Mouse (Mus musculus) neural tube, embryonic 12.5 days (tissue): Measurements from ENCODE around the gene E2f4. TPM values are rescaled to one million over a fixed set of nuclear protein-coding genes. Genes with fewer than 3 reads are reported as not detected.

Experiments
- ATAC-seq: fragments of 200-750 bp; cut with Nextera tagmentation; 2 replicates; pipeline ENCODE4 v1.8.0; 2017; ENCODE audit warnings: low read depth, mild to moderate bottlenecking, moderate TSS enrichment, moderate library complexity; ENCODE audit not compliant: low FRiP score
- H3K27ac ChIP-seq: fragments of 300-500 bp; sonication (generic); 2 replicates; pipeline ENCODE4 v1.5.1; 2016
- H3K27me3 ChIP-seq: fragments of 300-500 bp; sonication (generic); replicated peaks from 2 replicates; pipeline ENCODE4 v1.6.1; 2016; ENCODE audit warnings: mild to moderate bottlenecking
- H3K36me3 ChIP-seq: fragments of 300-500 bp; sonication (generic); 2 replicates; pipeline ENCODE4 v1.6.1; 2016; ENCODE audit warnings: mild to moderate bottlenecking
- H3K4me1 ChIP-seq: fragments of 300-500 bp; sonication (generic); 2 replicates; pipeline ENCODE4 v1.6.1; 2016
- H3K4me2 ChIP-seq: fragments of 300-500 bp; sonication (generic); replicated peaks from 2 replicates; pipeline ENCODE4 v1.6.1; 2016; ENCODE audit warnings: mild to moderate bottlenecking
- H3K4me3 ChIP-seq: fragments of 300-500 bp; sonication (generic); 2 replicates; pipeline ENCODE4 v1.5.1; 2016
- H3K9ac ChIP-seq: fragments of 300-500 bp; sonication (generic); 2 replicates; pipeline ENCODE4 v1.6.1; 2016; ENCODE audit warnings: mild to moderate bottlenecking
- H3K9me3 ChIP-seq: fragments of 300-500 bp; sonication (generic); 2 replicates; pipeline ENCODE4 v1.6.1; 2016; ENCODE audit warnings: mild to moderate bottlenecking
- WGBS: fragments of 180-500 bp; shearing (Covaris S2); methylation state at CpG from one replicate; pipeline ENCODE4 v1.1.7; 2016; 5-methylcytosine and 5-hydroxymethylcytosine counted together
- polyA plus RNA-seq: library from polyadenylated mRNA; unstranded; fragments of >200 nt; fragmentation: Nextera tagmentation; extraction: Ambion mirVana; gene quantifications from 2 replicates; pipeline ENCODE4 v1.2.1, GENCODE M21; 2016

The E2f4 gene
- polyA plus RNA-seq, 1 experiment from 2014 or later: 75.6 TPM

DNA sequence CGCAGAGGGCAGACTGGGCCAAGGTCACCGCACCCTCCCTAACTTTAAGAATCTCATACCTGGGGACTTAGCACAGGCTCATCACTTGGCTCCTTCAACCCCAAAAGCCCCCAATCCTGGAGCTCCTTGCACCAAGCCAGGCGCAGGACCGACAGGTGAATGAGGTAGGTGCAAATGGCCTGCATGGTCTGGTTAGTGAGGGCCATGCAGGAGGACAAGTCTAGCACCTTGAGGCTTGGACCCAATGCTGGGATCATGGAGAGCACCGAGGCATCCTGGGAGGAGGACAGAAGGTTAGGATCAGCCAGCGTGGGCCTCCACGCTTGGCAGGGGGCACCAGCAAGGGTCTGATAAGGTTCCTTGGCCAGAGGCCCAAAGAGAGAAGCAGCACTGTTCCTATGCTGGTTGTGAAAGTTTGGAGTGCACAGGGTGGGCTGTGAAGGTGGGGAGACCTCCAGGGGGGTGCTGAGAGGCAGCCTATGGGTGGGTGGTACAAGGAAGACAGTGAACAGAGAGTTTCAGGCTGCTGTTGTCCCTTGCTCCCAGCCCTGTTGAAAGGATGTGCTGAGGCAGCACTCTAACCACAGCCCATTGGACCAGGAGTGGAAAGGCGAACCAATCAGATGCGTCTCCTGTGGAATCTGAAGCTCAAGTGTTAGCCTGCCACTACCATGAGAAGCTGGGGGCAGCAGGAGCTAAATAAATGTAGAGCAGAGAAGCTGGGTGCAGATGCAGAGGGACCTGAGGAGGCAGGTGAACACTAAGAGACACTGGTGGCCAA, 16.3 kb downstream of the E2f4 start:
- Histone ChIP-seq H3K27me3 (no peaks in the 10 kb centered on the region), H3K4me1 (no peaks in the 10 kb centered on the region), H3K27ac (no peak overlapping the region), H3K9me3 (no peaks in the 10 kb centered on the region), H3K9ac (no peak overlapping the region), H3K4me2 (no peak overlapping the region), H3K4me3 (no peak overlapping the region), H3K36me3 (peaks cover 77% of the 10 kb centered on the region)
- WGBS: 86% methylated on average over 9 of the region's 9 CpGs
- no peak for ATAC-seq

- no peak overlapping the region for H3K4me2 ChIP-seq
- peaks cover 65% of the 10 kb centered on the region for H3K36me3 ChIP-seq
- no peak overlapping the region for H3K27ac ChIP-seq
- H3K27me3 ChIP-seq: no peaks in the 10 kb centered on the region
- WGBS: 91% methylated on average over 18 of the region's 18 CpGs
- H3K9ac ChIP-seq: no peak overlapping the region
- H3K4me1 ChIP-seq: no peaks in the 10 kb centered on the region
- no peak overlapping the region for H3K4me3 ChIP-seq
- ATAC-seq: no peak
- no peaks in the 10 kb centered on the region for H3K9me3 ChIP-seq
These were observed 17.8 kb downstream of the E2f4 start for GRCm38 (mm10) chr8:105315073-105315769.

DNA sequence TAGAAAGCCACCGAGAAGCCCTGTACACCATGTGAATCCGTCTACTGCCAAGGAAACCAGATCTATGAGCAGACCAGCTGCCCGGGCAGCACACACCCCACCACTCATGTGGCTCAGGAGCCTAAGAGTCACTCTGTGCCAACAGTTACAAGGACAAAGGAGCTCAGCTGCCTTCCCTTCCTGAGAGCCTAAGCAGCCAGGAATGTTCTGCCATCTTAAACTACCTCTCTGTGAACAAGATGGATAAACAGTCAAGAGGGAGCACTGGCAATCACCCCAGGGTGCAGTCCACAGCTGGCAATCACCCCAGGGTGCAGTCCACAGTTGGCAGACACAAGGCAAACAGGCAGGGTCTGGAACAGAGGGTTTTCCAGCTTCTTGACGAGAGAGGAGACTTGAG, 20.5 kb downstream of the E2f4 start:
- Histone ChIP-seq H3K9me3 (no peaks in the 10 kb centered on the region), H3K4me2 (no peak overlapping the region), H3K4me1 (no peaks in the 10 kb centered on the region), H3K4me3 (no peak overlapping the region), H3K9ac (no peak overlapping the region), H3K27me3 (no peaks in the 10 kb centered on the region), H3K27ac (no peak overlapping the region), H3K36me3 (peaks cover 56% of the 10 kb centered on the region)
- ATAC-seq: no peak
- 87% methylated on average over 4 of the region's 4 CpGs for WGBS

DNA sequence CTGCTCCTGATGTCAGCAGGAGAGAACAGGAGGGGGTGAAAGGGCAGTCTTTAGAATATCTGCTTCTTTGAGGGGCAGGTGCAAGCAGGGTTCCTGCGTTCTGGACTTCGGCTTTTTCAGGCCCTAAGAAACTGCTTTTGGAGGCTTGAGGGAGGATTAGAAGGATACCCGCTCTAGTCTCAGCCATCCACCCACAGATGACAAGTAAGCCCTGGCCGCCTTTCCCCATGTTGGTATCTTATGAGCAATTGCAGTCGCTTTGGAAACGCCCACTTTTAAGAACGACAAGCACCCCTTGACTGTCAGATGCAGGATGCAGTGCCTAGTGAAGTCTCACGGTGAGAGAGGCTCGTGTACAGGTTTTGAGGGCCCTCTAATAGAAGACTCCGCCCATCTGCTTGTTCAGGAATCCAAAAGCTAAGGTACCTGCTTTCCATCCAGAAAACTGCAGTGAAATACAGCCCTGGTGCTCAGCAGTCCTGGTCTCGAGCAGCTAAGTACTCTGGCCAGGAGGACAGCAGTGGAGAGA, 21.3 kb downstream of the E2f4 start:
- Histone ChIP-seq H3K9ac (no peak overlapping the region), H3K4me3 (no peak overlapping the region), H3K4me1 (no peaks in the 10 kb centered on the region), H3K27me3 (no peaks in the 10 kb centered on the region), H3K36me3 (peaks cover 53% of the 10 kb centered on the region), H3K4me2 (no peak overlapping the region), H3K27ac (no peak overlapping the region), H3K9me3 (no peaks in the 10 kb centered on the region)
- 84% methylated on average over 11 of the region's 11 CpGs for WGBS
- no peak for ATAC-seq

DNA sequence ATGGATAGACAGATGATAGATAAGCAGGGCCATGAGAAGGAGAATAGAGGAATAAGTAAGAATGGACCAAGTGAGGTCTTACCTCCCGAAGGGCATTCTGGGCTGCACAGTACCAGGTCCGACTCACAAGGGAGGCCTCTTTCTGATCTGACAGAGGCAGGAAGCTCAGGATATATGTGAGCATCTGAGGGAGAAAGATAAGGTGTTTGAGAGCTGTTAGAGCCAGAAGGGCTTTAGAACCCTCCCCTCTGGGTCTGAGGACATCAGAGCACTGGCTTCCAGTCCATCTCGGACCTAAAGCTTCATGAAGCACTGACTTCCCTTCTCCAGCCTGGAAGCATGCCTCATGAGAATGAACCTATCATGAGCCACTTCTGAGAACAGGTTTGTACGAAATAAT, 25.7 kb downstream of the E2f4 start:
- Histone ChIP-seq H3K9me3 (no peaks in the 10 kb centered on the region), H3K9ac (no peak overlapping the region), H3K27ac (no peak overlapping the region), H3K36me3 (peaks cover 21% of the 10 kb centered on the region), H3K4me1 (peaks cover 21% of the 10 kb centered on the region), H3K27me3 (no peaks in the 10 kb centered on the region), H3K4me3 (no peak overlapping the region), H3K4me2 (no peak overlapping the region)
- no peak for ATAC-seq
- WGBS: 94% methylated on average over 4 of the region's 4 CpGs

DNA sequence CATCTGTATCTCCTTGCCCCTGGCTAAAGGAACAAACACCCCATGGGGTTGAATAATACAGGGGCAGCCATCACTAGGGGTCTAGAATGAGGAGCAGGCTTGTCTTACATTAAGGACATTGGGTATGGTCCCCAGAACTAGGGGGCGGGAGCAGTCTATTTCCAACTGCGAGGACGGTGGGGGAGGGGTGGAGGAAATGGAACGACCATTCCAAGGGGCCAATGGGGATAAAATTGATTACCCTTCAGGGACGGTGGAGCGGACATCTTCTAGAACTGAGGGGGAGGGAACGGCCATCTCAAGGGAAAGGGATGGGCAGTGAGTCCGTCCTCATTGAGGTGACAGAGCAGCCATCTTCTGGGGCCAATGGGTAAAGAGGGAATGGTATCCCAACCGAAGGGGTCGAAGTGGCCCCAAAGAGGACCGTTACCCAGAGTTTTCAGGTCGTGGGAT, 28.2 kb downstream of the E2f4 start:
- ATAC-seq: peak; percentile 68
- peaks cover 21% of the 10 kb centered on the region for H3K4me1 ChIP-seq
- peak overlapping the region; percentile 80 for H3K9ac ChIP-seq
- H3K4me2 ChIP-seq: peak overlapping the region; percentile 82
- under 1% methylated on average over 12 of the region's 12 CpGs for WGBS
- H3K27ac ChIP-seq: 0 out of 2 replicates have a peak overlapping the region, but pooled peaks have one; percentile 43
- H3K4me3 ChIP-seq: peak overlapping the region; percentile 70
- no peaks in the 10 kb centered on the region for H3K27me3 ChIP-seq
- H3K36me3 ChIP-seq: peaks cover 41% of the 10 kb centered on the region
- no peaks in the 10 kb centered on the region for H3K9me3 ChIP-seq

DNA sequence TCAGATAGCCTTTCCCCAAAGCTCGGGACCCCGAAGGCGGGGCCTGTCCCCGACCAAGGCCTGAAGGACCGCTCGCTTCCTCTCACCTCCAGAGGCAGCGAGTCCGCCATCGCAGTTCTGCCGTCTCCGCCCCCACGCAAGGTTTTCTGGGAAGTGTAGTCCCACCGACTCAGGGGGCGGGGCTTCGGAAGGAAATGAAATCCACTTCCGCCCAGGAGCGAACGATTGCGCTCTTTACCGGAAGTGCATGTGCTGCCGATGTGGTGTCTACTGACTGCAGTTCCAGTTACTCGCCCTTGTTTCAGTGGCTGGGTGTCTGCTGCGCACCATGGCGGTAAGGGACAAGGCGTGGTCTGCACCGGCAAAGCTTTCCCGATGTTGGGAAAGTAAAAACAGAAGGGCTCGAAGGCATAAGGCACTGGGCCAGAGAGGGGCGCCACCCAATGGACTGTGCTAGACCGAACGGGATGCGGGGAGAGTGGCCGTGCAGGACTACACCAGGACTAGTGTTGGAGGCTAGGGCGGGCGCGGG, 28.7 kb downstream of the E2f4 start, which contains the start of the genes Lrrc29 and Tmem208:
Lrrc29 (minus strand) TSS at position 138 of the 532 bp plus-strand sequence.
Tmem208 (plus strand) TSS at position 214 of the 532 bp plus-strand sequence.
- Histone ChIP-seq H3K4me1 (peaks cover 21% of the 10 kb centered on the region), H3K4me2 (peak within 1 kb of the TSS; percentile 82), H3K27me3 (no peaks in the 10 kb centered on the region), H3K36me3 (peaks cover 46% of the 10 kb centered on the region), H3K9me3 (no peaks in the 10 kb centered on the region), H3K4me3 (peak within 1 kb of the TSS; percentile 70), H3K27ac (0 out of 2 replicates have a peak within 1 kb of the TSS, but pooled peaks have one; percentile 43), H3K9ac (peak within 1 kb of the TSS; percentile 80)
- WGBS: under 1% methylated on average over 36 of the region's 36 CpGs
- peak; percentile 92 for ATAC-seq

DNA sequence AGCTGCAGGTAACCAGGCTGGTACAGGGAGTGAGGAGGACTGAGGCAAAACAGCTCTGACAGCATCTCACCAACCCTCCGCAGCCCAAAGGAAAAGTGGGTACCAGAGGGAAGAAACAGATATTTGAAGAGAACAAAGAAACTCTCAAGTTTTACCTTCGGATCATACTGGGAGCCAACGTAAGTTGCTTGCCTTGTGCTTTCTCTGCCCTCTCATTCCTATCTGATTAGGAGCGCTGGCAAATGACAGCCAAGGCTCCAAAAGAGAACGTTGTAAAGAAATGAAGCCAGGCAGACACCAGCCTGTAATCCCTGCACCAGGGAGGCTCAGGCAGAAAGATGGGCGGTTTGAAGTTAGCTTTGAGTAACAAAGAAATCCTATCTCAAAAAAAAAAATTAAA, 29.5 kb downstream of the E2f4 start:
- no peak for ATAC-seq
- no peak overlapping the region for H3K27ac ChIP-seq
- H3K4me2 ChIP-seq: peak overlapping the region; percentile 82
- H3K4me1 ChIP-seq: peaks cover 21% of the 10 kb centered on the region
- WGBS: 49% methylated on average over 6 of the region's 6 CpGs
- peak overlapping the region; percentile 71 for H3K9ac ChIP-seq
- H3K9me3 ChIP-seq: no peaks in the 10 kb centered on the region
- H3K36me3 ChIP-seq: peaks cover 54% of the 10 kb centered on the region
- H3K4me3 ChIP-seq: peak overlapping the region; percentile 70
- no peaks in the 10 kb centered on the region for H3K27me3 ChIP-seq

GRCm38 (mm10) chr8:105330325-105330724, 32.9 kb downstream of the E2f4 start:
- Histone ChIP-seq H3K9ac (no peak overlapping the region), H3K36me3 (peaks cover 62% of the 10 kb centered on the region), H3K4me1 (peaks cover 11% of the 10 kb centered on the region), H3K27ac (no peak overlapping the region), H3K9me3 (no peaks in the 10 kb centered on the region), H3K4me2 (no peak overlapping the region), H3K4me3 (no peak overlapping the region), H3K27me3 (no peaks in the 10 kb centered on the region)
- no peak for ATAC-seq
- WGBS: 96% methylated on average over 12 of the region's 12 CpGs

DNA sequence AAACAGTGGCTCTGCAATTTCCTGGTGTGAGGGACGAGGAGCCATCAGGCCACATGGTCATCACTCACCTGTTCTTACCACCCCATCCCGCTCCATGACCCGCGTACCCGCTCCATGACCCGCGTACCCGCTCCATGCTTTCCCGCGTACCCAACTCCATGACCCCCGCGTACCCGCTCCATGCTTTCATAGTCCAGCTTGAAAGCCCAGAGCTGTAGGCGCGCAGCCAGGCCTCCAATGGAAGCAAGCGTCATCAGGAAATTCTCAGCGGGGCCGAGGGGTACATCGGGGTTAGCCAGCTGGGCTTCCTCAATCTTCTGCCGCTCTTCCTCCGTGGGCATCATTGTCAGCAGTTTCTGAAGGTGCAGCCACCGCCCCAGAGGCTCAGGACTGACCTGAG, 34.0 kb downstream of the E2f4 start:
- H3K4me3 ChIP-seq: no peak overlapping the region
- H3K27ac ChIP-seq: no peak overlapping the region
- H3K4me1 ChIP-seq: peaks cover 10% of the 10 kb centered on the region
- H3K27me3 ChIP-seq: no peaks in the 10 kb centered on the region
- no peaks in the 10 kb centered on the region for H3K9me3 ChIP-seq
- WGBS: 95% methylated on average over 22 of the region's 22 CpGs
- 0 out of 2 replicates have a peak overlapping the region, but pooled peaks have one; percentile 17 for H3K9ac ChIP-seq
- H3K36me3 ChIP-seq: peaks cover 66% of the 10 kb centered on the region
- no peak overlapping the region for H3K4me2 ChIP-seq
- no peak for ATAC-seq

DNA sequence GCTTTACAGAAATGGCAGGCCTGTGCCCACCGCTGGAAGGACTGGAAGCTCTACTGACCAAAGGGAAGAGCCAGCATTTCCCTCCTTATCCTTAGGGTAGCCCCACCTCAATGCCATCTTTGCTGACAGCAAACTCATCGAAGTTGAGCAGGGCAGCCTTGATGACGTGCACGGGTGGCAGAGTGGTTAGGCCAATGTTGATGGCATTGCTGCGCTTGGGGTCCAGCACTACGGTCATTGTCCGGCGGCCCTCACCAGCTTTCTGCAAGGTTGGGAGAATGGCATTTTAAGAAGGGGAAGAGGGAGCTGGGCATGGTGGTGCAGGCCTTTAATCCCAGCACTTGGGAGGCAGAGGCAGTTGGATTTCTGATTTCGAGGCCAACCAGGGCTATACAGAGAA, 34.5 kb downstream of the E2f4 start:
- H3K27ac ChIP-seq: no peak overlapping the region
- peaks cover 7% of the 10 kb centered on the region for H3K4me1 ChIP-seq
- H3K4me2 ChIP-seq: no peak overlapping the region
- no peak for ATAC-seq
- H3K9ac ChIP-seq: 0 out of 2 replicates have a peak overlapping the region, but pooled peaks have one; percentile 17
- peaks cover 66% of the 10 kb centered on the region for H3K36me3 ChIP-seq
- no peaks in the 10 kb centered on the region for H3K27me3 ChIP-seq
- H3K9me3 ChIP-seq: no peaks in the 10 kb centered on the region
- 95% methylated on average over 9 of the region's 9 CpGs for WGBS
- no peak overlapping the region for H3K4me3 ChIP-seq

DNA sequence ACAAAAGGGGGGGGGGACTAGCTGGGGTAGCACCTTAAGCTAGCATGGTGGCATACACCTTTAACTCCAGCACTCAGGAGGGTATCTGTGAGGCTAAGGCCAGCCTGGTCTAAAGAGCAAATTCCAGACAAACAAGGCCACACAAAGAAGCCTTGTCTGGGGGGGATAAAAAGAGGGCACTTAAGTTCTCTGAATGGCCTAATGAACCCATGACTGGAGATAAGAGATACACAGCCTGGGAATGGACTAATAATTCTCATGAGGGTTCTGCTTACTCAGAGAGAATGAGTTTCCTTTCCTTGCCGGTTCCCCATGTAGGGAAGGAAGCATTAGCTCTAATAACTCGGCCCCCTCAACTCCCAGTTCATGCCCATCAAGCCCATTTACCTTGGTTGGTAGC, 35.1 kb downstream of the E2f4 start:
- H3K36me3 ChIP-seq: peaks cover 66% of the 10 kb centered on the region
- no peak for ATAC-seq

More for the DNA sequence above, 35.1 kb downstream of the E2f4 start:
- Histone ChIP-seq H3K27me3 (no peaks in the 10 kb centered on the region), H3K4me2 (no peak overlapping the region), H3K27ac (no peak overlapping the region), H3K4me3 (no peak overlapping the region), H3K9me3 (no peaks in the 10 kb centered on the region), H3K9ac (no peak overlapping the region), H3K4me1 (peaks cover 1% of the 10 kb centered on the region)
- WGBS: 71% methylated on average over 2 of the region's 2 CpGs
